Mouse (Mus musculus) cortical plate, adult 2 months (tissue): ENCODE results near the gene Zfr. TPM values are rescaled to one million over a fixed set of nuclear protein-coding genes. Genes with fewer than 3 reads are reported as not detected.
"Not testable (repeated sequence)": the region's sequence is repeated elsewhere in the genome, so short reads cannot be mapped to it uniquely, and the experiment has no call there.

Source experiments
- H3K27ac ChIP-seq: fragments of 200-500 bp; 2 replicates; pipeline ENCODE4 v1.5.1; 2012; ENCODE audit warnings: low read length, control low read depth, inconsistent platforms; ENCODE audit not compliant: insufficient read depth
- H3K4me1 ChIP-seq: fragments of 200-500 bp; 2 replicates; pipeline ENCODE4 v1.6.1; 2011; ENCODE audit warnings: low read length; ENCODE audit not compliant: control insufficient read depth, insufficient read depth
- H3K4me3 ChIP-seq: fragments of 200-500 bp; 2 replicates; pipeline ENCODE4 v1.5.1; 2011; ENCODE audit warnings: mild to moderate bottlenecking, low read length, control low read depth; ENCODE audit not compliant: insufficient read depth
- CTCF ChIP-seq: fragments of 200-500 bp; IDR thresholded peaks from 2 replicates; pipeline ENCODE4 v1.5.1; 2011; ENCODE audit warnings: mild to moderate bottlenecking, control low read depth, low read length; ENCODE audit not compliant: insufficient read depth; ENCODE audit errors: extremely low read depth
- POLR2A ChIP-seq: fragments of 200-500 bp; IDR thresholded peaks from 2 replicates; pipeline ENCODE4 v1.6.1; 2011; ENCODE audit warnings: mild to moderate bottlenecking, low read length, control low read depth; ENCODE audit not compliant: insufficient read depth; ENCODE audit errors: extremely low read depth
- polyA plus RNA-seq: library from polyadenylated mRNA; depleted of rRNA; stranded (reverse); fragments of >200 nt; gene quantifications from 2 replicates; pipeline ENCODE4 v1.2.3, GENCODE M21; 2012

The Zfr gene
- polyA plus RNA-seq, 1 experiment: 147 TPM

DNA sequence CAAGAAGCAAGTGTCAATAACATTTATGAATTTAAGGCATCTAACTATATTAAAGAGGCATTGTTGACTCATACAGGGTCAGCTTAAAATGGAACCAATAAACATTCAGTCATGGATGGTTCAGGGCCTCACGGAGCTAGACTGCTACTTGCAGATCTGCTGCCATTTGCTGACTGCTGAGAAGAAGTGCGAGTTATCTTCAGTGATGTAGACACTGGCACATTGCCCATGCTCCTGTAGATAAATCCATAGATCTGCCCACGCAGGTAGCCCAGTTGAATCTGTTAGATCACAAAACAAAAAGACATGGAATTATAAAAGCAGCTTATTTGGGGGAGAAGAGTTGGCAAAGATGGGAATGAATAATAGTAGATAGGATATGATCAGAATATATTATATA, 36.1 kb downstream of the Zfr start:
- H3K4me1 ChIP-seq: peaks cover 1% of the 10 kb centered on the region; the same call in 1 of the 2 replicates
- H3K27ac ChIP-seq: no peak overlapping the region
- H3K4me3 ChIP-seq: no peak overlapping the region
- no peak for TF ChIP-seq POLR2A
- no peak for TF ChIP-seq CTCF

- Histone ChIP-seq H3K4me1 (no peaks in the 10 kb centered on the region), H3K4me3 (no peak overlapping the region), H3K27ac (no peak overlapping the region)
- TF ChIP-seq POLR2A (no peak), CTCF (no peak)
Measured at GRCm38 (mm10) chr15:12178126-12178525, 60.5 kb downstream of the Zfr start.

GRCm38 (mm10) chr15:12181181-12181805, 63.7 kb downstream of the Zfr start:
- not testable (repeated sequence) for H3K4me1 ChIP-seq, H3K4me3 ChIP-seq, H3K27ac ChIP-seq

DNA sequence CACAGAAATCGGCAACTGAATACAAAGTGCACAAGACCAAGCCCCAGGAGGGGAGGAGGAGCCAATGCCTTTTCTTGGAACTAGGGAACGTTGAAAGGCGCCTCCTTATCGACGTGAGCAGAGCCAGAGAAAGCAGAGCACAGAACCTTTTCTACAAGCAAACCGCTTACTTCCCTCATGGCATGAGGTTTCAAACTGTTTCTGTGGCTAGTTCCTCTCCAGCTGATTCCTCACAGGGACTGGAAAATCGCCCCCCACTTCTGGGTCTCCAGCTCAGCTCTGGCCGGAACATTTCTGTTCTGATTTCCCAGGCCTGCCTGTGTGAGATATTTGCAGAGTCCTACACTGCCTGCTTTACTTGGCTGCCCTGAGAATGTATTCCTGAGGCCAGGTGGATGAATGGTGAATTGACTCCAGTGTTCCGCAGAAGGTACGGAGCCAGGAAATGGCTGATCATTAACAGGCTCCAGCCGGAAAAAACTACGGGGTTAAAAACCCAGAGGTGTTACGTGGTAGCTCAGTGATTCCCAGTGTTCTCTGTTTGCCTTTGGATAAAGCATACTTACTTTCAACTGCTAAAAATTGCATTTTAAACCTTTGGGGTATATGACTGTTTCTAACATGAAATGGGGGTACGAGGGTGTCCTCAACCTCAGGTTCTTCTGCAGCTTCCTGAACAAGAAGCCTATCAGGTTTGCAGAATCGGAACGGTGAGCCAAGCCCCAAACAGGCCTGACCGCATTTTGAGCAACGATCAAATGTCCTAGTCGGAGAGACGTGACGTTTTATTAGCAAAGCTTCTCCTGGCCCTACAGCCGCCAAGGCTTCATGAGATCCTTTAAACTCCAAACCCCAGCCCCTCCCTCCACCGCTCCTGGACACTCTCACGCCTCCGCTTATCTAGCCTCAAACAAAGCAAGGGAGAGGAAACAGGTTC, 76.5 kb downstream of the Zfr start:
- Histone ChIP-seq H3K27ac (no peak overlapping the region), H3K4me1 (no peaks in the 10 kb centered on the region), H3K4me3 (no peak overlapping the region)
- no peak for TF ChIP-seq POLR2A
- TF ChIP-seq CTCF: no peak

GRCm38 (mm10) chr15:12194817-12195735, 77.4 kb downstream of the Zfr start:
- Histone ChIP-seq H3K4me1 (no peaks in the 10 kb centered on the region), H3K4me3 (no peak overlapping the region), H3K27ac (no peak overlapping the region)
- TF ChIP-seq CTCF (no peak), POLR2A (no peak)

DNA sequence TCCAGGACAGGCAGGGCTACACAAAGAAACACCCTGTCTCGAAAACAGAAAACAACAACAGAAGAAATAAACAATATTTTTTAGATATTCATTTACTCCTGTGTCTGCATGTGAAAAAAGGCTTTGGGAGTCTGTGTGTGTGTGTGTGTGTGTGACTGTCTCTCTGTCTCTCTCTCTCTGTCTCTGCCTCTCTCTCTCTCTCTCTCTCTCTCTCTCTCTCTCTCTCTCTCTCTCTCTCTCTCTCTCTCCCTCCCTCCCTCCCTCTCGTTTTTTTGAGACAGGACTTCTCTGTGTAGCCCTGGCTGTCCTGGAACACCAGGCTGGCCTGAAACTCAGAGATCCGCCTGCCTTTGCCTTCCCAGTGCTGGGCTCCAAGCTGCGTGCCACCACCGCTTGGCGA, 78.3 kb downstream of the Zfr start:
- Histone ChIP-seq H3K27ac (no peak overlapping the region), H3K4me1 (no peaks in the 10 kb centered on the region), H3K4me3 (no peak overlapping the region)
- TF ChIP-seq POLR2A (no peak), CTCF (no peak)

GRCm38 (mm10) chr15:12196410-12197191, 79.0 kb downstream of the Zfr start:
- TF ChIP-seq CTCF (peak; percentile 60), POLR2A (no peak)
- Histone ChIP-seq H3K4me1 (no peaks in the 10 kb centered on the region), H3K4me3 (no peak overlapping the region), H3K27ac (no peak overlapping the region)

DNA sequence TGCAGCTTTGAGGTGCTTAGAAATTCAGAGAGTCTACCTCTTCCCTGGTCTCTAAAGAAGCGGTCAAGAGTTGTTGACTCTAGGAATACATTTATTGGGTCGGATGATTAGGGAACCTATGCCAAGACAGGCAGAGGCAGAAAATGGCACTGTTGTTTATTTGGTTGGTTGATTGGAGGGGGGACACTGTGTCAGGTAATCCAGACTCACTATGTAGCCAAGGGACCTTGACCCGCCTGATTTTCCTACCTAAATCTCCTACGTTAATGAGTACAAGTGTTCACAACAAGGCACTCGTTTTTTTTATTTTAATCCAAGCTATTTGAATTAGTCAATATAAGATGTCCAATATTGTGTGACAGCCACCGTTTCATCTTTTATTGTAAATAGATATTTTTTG, 79.7 kb downstream of the Zfr start:
- Histone ChIP-seq H3K4me3 (no peak overlapping the region), H3K4me1 (no peaks in the 10 kb centered on the region), H3K27ac (no peak overlapping the region)
- no peak for TF ChIP-seq POLR2A
- no peak for TF ChIP-seq CTCF

- no peak for TF ChIP-seq POLR2A
- TF ChIP-seq CTCF: no peak
- no peak overlapping the region for H3K27ac ChIP-seq
- H3K4me1 ChIP-seq: no peaks in the 10 kb centered on the region
- H3K4me3 ChIP-seq: no peak overlapping the region
Measured at GRCm38 (mm10) chr15:12200021-12200420, 82.4 kb downstream of the Zfr start.
